Mouse (Mus musculus) liver, adult 2 months (tissue): ENCODE measurements around the gene Eci1.

Experiments used
- CTCF ChIP-seq: fragments of 200-500 bp; IDR thresholded peaks from 2 replicates; pipeline ENCODE4 v1.5.1; 2011; ENCODE audit warnings: low read depth, low read length, control low read depth
- POLR2A ChIP-seq: fragments of 200-500 bp; IDR thresholded peaks from 2 replicates; pipeline ENCODE4 v1.6.1; 2011; ENCODE audit warnings: low read length, control low read depth; ENCODE audit not compliant: insufficient read depth; ENCODE audit errors: extremely low read depth

GRCm38 (mm10) chr17:24469910-24470602, 43.6 kb downstream of the Eci1 start, which contains the start of the genes E4f1 and Pgp:
- TF ChIP-seq POLR2A (0 out of 2 replicates have a peak, but pooled peaks have one; percentile 40), CTCF (no peak)
